Mouse (Mus musculus) testis, adult 2 months (tissue): ENCODE measurements at regions not wholly inside any gene's neighbourhood (a gene's known extent, or its start where the extent isn't known, plus 50 kb on each side); places are given as distances from the start of the nearest gene placed in this dataset.

Source experiments
- CTCF ChIP-seq: fragments of 200-500 bp; IDR thresholded peaks from 2 replicates; pipeline ENCODE4 v1.5.1; 2012; ENCODE audit warnings: low read depth, mild to moderate bottlenecking, inconsistent platforms, low read length, moderate library complexity; ENCODE audit not compliant: control insufficient read depth, insufficient read depth, insufficient replicate concordance
- POLR2A ChIP-seq: fragments of 200-500 bp; IDR thresholded peaks from 2 replicates; pipeline ENCODE4 v1.6.1; 2012; ENCODE audit warnings: low read depth, mild to moderate bottlenecking, inconsistent platforms, low read length, moderate library complexity; ENCODE audit not compliant: control insufficient read depth

DNA sequence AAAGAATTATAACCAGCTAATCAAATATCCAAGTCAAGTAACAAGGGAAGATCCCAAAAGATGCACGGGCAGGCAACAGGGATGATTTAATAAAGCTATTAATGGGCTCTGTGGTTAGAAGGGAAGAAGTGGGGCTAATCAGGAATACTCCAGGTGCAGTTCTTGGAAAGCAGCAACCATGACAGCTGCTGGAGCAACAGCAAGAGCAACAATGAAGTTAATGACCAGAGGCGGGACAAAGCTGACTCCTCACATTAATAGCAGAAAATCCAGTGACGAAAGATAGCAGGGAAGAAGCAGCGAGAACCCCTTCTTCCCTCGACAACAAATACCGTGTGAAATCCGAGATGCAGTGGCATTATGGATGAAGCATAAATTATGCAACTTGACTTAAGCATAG, 89.9 kb upstream of the Plppr4 start:
- no peak for TF ChIP-seq POLR2A
- no peak for TF ChIP-seq CTCF
